Mouse (Mus musculus) left cerebral cortex, adult 2 months (tissue): ENCODE data around the gene Ptprd. TPM values are rescaled to one million over a fixed set of nuclear protein-coding genes. Genes with fewer than 3 reads are reported as not detected.

Experiments
- DNase-seq, 2 experiments: peaks; one replicate each; pipeline ENCODE4 v3.0.0; 2021 to 2022; ENCODE audit warnings: low spot score in 2 of 2, mixed read lengths in 1 of 2; ENCODE audit errors: extremely low spot score in 1 of 2
- H3K27ac ChIP-seq: fragments of 200-600 bp; 2 replicates; pipeline ENCODE4 v1.8.1; 2022
- H3K4me3 ChIP-seq: fragments of 200-600 bp; 2 replicates; pipeline ENCODE4 v1.8.1; 2022
- CTCF ChIP-seq: fragments of 200-600 bp; IDR thresholded peaks from 2 replicates; pipeline ENCODE4 v1.8.1; 2022; ENCODE audit warnings: antibody characterized with exemption, mild to moderate bottlenecking, moderate library complexity
- intact Hi-C: fragments of 180-260 bp; cut with DNase I; formaldehyde crosslinking; loops from one replicate; pipeline ENCODE4 v1.15.1; 2025
- total RNA-seq, 2 experiments: library from RNA; stranded (reverse); gene quantifications; 2 replicates each; pipeline ENCODE4 v1.2.3; 2021

Ptprd gene
- total RNA-seq, 2 experiments from 2014 or later: 307 to 330 TPM

DNA sequence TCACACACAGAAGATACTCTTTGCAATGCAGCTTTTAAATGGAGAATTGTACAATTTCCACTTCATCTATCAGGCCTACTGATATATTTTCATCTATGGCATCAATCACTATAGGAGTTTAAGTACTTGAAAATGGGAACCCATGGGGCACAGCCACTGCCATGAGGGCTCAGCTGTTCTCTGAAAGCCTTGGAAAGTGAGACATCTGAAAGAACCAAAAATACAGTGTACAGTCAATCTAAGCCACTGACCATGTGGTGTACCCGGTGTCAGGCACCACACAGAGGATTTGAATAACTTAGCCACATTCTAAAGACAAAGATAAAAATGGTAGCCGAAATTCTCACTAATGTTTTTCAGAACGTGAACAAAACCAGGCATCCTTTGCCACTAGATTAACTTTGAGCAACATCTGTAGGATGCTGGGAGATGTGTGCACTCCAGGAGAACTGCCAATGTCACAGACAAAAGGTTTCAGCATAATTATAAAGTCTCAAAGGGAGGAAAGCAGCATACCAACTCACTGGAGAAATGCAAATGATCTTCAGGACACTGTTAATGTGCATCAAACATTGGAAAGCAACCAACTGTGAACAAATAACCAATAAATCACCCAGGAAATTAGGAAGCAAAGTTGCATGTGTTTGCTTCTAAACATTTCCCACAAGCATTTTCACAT, 69.5 kb downstream of the Ptprd start:
- intact Hi-C loops: no loop called here
- DNase-seq: no peak
- no peak for TF ChIP-seq CTCF
- no peak overlapping the region for H3K27ac ChIP-seq
- no peak overlapping the region for H3K4me3 ChIP-seq

DNA sequence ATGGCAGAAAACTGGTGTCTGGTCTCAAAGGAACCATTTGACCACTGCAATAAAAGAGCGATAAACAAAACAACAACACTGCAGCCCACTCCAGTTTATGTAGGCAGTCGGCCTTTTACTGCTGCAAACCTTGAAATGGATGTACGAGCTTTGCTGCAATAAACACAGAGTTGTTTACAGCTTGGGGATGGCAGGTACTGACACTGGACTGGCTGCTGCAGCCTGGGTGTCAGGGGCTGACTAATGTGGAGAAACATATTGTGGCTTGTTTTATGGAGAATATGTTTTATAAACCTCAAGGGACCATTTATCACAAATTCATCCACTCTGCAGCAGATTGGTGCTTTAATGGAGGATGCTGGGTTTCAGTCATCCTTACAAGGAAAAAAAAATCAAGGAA, 100.9 kb downstream of the Ptprd start:
- TF ChIP-seq CTCF: no peak
- H3K27ac ChIP-seq: no peak overlapping the region
- no peak overlapping the region for H3K4me3 ChIP-seq
- intact Hi-C loops: no loop called here
- DNase-seq: no peak

DNA sequence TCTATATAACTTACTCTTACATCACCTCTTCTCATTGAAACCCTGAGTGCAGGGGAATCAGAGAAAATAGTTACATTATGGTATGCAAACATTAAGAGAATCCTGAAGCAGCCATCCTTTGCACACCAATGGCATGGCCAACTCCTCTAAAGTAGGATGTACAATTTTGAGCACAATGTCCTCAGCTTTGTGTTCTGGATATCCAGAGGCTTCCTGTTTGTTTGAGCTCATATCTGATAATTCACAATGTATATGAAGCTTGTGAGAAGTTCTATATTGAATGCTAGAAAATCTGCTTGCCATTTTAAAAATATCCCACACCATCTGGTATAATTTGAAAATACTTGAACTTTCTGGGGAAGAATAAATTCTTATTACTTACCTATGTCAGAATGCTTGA, 114.2 kb downstream of the Ptprd start:
- H3K4me3 ChIP-seq: no peak overlapping the region
- TF ChIP-seq CTCF: no peak
- H3K27ac ChIP-seq: peak overlapping the region; percentile 44; the same call in 1 of the 2 replicates
- intact Hi-C loops: loop anchor here (5.0 kb wide), 1 partner anchor 450 kb away; no protein-coding TSS in a partner anchor
- no peak for DNase-seq

DNA sequence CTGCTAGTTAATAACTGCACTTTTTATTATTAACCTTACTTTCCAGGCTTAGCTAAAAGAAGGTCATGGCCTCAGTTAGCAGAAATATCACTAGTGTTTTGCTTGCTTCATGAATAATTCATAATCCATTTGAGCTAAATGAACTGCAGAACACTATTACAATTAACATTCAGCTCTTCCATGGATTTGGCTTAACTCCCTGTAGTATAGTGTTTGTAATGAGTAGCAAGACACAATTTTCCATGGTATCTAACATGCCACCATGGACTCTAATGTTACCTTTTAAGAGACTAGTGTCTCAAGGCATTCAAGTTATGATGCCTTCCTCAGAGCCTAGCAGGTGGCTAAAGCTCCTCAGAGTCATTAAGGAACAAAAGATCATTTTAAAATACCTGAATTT, 129.0 kb downstream of the Ptprd start:
- no peak for TF ChIP-seq CTCF
- no peak for DNase-seq
- Histone ChIP-seq H3K27ac (no peak overlapping the region), H3K4me3 (no peak overlapping the region)
- intact Hi-C loops: no loop called here

DNA sequence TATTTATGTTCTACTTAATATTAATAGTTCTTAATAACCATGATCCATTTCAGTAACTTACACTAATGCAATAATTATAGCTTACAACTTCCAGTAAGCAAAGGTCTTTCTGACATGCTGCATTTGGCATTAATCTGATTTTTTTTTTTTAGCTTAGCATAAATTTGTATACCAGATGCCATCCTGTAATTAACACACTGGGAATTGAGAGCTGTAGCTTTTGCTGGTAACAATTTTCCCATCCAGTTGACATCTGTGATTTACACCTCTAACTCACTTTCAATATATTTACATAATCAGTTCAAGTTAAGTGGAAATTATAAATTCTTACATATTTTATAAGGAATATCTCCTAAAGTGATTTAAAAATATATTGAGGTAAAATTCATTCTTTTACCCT, 134.3 kb downstream of the Ptprd start:
- intact Hi-C loops: no loop called here
- Histone ChIP-seq H3K4me3 (no peak overlapping the region), H3K27ac (no peak overlapping the region)
- DNase-seq: no peak
- TF ChIP-seq CTCF: no peak

DNA sequence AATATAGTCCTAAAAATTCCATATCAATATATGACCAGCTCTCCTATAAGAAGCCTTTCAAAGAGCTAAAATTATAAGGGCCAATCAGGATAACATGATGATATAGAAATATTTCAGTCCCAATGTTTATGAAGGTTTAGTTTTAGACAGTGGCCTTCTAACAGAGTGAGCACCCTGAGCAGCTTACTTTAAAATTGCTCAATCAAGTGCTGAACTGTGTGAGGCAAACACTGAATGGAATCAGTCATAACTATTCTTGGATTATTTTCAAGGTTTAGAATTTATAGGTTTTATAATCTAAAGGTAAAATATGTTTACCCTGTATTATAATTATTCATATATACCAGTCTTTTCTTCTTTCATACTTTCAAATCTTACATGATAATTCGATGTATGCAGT, 134.7 kb downstream of the Ptprd start:
- no peak for DNase-seq
- Histone ChIP-seq H3K27ac (no peak overlapping the region), H3K4me3 (no peak overlapping the region)
- intact Hi-C loops: no loop called here
- no peak for TF ChIP-seq CTCF

DNA sequence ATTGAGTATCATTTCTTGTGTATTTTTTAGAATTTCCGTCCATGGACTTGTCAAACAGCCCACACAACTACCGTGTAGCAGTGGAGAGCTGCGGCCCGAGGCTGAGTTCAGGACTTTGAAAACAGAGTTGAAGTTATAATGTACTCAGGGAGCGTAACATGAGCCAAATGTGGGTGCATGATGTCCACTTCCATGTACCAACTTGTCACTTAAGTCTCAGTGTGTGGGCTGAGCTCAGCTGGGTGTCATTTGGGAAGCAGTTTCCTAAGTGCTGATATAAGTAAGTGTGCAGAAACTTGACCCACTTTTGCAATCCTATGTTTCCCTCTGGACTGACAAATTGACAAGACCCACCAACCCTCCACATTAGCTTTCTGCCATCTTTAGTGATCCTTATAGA, 173.4 kb downstream of the Ptprd start:
- Histone ChIP-seq H3K27ac (no peak overlapping the region), H3K4me3 (no peak overlapping the region)
- no peak for DNase-seq
- no peak for TF ChIP-seq CTCF
- intact Hi-C loops: no loop called here

DNA sequence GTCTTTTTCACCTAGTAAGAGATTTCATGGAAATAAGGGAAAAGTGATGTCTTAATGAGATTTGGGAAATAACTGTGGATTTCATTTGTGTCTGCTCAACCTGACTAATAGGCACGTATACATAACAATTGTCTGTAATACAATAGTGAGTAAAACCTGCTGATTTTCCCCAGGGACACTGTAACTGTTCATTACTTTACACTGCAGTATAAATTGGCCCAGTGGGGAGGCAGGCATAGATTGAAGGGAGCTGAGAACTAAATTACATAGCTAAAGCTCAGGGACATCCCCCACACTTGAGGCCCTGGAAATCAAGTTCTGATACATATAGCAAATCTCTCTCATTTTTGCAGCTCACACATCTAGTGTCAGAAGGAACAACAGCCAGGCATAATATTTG, 209.7 kb downstream of the Ptprd start:
- no peak for TF ChIP-seq CTCF
- intact Hi-C loops: no loop called here

DNA sequence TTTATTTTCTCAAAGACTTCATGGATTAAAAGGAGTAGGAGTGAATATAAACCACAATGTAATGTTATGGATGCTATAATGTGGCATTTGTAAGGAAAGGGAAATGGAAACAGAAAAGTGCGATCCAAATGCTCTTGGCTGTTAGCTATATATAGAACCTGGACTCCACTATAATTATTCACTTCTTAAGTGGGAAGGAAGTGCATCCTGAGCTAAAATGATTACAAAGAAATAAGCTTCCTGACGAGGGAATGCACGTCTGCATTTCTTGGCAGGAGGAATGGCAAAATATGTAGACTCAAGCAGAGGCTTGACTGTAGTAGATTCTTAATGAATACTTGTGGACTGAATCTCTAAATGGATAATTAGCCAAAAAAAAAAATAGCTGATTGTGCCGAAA, 219.1 kb downstream of the Ptprd start:
- no peak for TF ChIP-seq CTCF
- no peak for DNase-seq
- H3K4me3 ChIP-seq: no peak overlapping the region
- no peak overlapping the region for H3K27ac ChIP-seq
- intact Hi-C loops: loop anchor here (10.0 kb wide), 1 partner anchor 348 kb away; no protein-coding TSS in a partner anchor

More for the DNA sequence above, 209.7 kb downstream of the Ptprd start:
- no peak overlapping the region for H3K4me3 ChIP-seq
- DNase-seq: no peak
- H3K27ac ChIP-seq: no peak overlapping the region

DNA sequence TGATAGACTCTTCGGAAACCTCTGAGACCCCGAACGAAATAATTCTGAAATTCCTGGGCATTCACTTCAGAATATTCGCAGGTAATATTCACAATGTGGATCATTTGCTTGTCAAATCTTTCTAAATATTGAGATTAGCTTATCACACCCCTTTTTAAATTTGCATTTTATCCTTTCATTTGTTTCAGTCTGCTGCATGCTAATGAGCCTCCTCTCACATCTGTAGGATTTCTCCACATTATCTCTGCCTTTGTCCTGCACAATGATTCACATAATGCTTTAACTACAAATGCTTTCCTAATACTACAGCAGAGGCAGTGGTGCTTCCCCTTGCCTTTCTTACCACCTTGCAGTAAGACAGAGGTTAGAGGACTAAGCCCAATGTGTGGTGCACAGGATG, 229.7 kb downstream of the Ptprd start:
- H3K27ac ChIP-seq: no peak overlapping the region
- TF ChIP-seq CTCF: no peak
- no peak overlapping the region for H3K4me3 ChIP-seq
- DNase-seq: no peak
- intact Hi-C loops: no loop called here

DNA sequence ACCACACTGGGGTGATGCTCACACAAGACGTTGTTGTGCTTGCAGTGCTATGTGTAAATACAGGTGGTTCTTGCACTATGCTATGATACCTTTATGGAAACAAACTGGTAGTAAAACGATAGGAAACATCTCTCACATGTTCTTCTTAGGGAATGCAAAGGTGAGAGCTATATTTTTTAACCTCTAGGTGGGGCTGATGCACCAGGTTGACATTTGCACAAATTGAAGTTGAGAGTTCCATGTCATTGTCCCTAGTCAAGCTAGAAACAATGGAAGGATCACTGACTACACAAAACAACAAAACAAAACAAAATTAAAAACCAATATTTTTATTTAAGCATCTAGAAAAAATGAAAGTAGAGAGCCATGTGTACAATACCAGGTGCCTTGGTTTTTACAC, 250.1 kb downstream of the Ptprd start:
- TF ChIP-seq CTCF: peak; percentile 48
- Histone ChIP-seq H3K4me3 (no peak overlapping the region), H3K27ac (no peak overlapping the region)
- no peak for DNase-seq
- intact Hi-C loops: no loop called here

DNA sequence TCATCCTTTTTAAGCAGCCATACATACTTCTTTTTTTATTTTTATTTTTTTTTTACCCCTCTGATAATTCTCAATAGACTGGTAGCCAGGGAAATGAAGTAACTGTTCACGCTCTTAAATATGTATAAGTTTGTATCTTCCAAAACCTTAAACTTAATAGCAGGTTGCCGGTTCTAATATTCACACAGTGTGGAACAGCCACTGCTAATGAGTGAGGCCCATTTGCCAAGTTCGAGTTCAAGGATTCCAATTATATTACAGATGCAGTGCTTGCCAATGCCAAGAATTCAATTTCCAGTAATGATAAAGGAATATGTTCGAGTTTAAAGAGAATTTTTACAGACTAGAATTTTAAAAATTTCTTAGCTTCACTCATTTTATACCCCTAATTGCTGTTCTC, 322.3 kb downstream of the Ptprd start:
- Histone ChIP-seq H3K27ac (no peak overlapping the region), H3K4me3 (no peak overlapping the region)
- no peak for TF ChIP-seq CTCF
- DNase-seq: no peak
- intact Hi-C loops: no loop called here

DNA sequence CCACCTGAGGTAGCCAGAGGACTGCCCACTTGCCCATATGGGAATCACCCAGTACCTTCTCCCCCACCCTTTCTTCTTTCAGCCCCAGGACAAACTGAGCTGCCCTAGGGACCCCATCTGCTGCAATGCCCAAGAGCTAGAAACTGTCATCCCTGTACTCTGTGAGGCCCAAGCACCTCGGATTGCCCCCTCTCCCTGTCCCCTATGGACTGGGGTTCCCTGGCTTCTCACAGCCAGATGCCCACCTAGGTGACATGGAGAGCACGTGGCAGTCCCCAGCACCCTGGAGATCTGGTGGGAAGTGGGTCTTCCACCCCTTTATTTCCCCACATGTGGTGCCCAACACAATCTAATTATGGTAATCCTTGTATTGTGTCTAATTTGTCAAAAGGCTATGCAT, 331.5 kb downstream of the Ptprd start:
- DNase-seq: no peak
- no peak overlapping the region for H3K4me3 ChIP-seq
- intact Hi-C loops: no loop called here
- H3K27ac ChIP-seq: no peak overlapping the region
- no peak for TF ChIP-seq CTCF
